Mouse (Mus musculus): ENCODE data around the gene Cdc20b.

DNA sequence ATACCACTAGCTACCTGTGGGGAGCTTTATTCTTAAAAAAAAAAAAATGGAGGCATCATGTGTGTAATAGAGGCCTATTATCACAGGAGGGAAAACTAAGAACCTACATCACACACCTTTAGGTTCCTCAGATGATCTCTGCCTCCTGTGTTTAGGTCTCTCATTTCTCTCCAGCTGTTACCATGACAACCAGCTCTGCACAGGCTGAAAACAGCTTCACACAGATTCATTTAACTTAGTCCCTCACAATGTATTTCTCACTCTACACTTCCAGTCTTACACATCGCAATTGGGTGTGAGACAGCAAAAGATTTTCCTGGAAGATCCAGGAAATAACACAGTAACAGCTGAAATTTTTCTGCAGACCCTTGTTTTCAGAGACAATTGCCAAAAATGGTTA, 95.1 kb downstream of the Cdc20b start:
- TF ChIP-seq POLR2A (IDR thresholded peaks at IDR 0.05; ENCODE audit: borderline replicate concordance, control insufficient read depth, low read depth, low read length) (no peak), CTCF (IDR thresholded peaks at IDR 0.05; ENCODE audit: control insufficient read depth, insufficient read depth, low read length) (no peak)
